Mouse (Mus musculus) left cerebral cortex, postnatal 4 days (tissue): ENCODE results near the gene Ccdc150. TPM values are rescaled to one million over a fixed set of nuclear protein-coding genes. Genes with fewer than 3 reads are reported as not detected.

ENCODE experiments used
- total RNA-seq, 2 experiments: library from RNA; stranded (reverse); gene quantifications; 2 replicates each; pipeline ENCODE4 v1.2.3; 2021

The Ccdc150 gene
- total RNA-seq, 2 experiments from 2014 or later, result 0.16 to 0.28 TPM

Other genes with a start within 250 kb of the Ccdc150 start
- gene Hecw2, start 55.5 kb upstream of the Ccdc150 start, total RNA-seq, result 10 to 100 TPM; 43.1 to 43.4 TPM
- gene Gtf3c3, start 188.3 kb downstream of the Ccdc150 start, total RNA-seq, result 10 to 100 TPM; 30.2 to 35.2 TPM